Mouse (Mus musculus) naive thymus-derived CD4-positive, alpha-beta T cell, adult 2 months (primary cell): Measurements from ENCODE around the gene Acot13.

ENCODE experiments used
- DNase-seq: peaks from one replicate; pipeline ENCODE4 v3.0.0-alpha.2; 2011; ENCODE audit warnings: low read depth

The Acot13 gene

GRCm38 (mm10) chr13:24830756-24831352, 486 bp downstream of the Acot13 start:
- peak; percentile 65 for DNase-seq

DNA sequence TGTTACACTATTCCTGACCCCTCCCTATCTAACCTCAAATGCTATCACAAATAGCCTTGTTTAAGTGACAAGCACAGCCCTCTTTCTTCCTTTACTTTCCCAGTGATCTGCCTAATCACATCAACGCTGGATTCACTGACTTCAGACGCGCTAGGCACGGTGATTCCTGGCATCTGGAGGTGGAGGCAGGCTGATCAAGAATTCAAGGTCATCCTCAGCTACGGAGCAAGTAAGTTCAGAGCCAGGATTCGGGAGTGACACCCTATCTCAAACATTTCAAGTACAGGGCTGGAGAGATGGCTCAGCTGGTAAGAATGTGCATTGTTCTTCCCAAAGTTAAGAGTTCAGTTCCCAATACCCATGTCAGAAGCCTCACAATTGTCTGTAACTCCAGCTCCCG, 5.2 kb downstream of the Acot13 start:
- DNase-seq = no peak

DNA sequence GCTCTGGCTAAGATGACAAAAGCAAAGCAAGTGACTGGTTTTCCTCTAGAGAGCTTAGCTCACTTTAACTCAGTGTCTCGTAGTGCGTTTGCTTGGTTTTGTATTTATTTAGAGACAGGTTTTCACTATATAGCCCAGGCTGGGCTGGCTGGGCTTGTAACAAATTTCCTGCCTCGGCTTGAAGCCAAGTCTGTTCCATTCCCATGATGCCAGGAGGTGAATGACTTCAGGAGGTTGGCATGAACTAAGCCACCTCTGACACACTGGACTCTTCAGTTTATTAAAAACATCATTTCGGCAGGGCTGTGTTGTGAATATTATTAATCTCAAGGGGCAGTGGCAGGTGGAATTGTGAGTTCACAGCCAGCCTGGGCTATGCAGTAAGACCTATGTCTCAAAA, 5.8 kb downstream of the Acot13 start:
- no peak for DNase-seq

DNA sequence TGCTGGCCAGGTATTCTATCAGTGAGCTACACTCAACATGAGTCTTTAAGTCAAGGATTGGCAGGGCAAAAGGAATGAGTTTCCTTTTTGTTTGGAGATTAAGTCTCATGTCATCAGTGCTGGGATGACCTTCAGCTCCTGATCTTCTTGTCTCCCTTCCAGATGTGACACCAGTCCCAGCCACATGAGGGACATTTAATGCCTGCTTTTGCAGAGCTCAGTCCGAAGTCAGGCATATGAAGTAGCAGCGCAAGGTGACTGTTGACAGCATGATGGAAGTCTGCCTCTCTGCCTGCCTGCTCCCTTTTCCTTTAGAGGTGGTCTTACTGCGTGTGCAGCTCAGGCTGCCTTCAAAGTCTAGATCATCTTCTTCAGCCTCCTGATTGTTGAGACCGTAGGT, 6.7 kb downstream of the Acot13 start:
- DNase-seq = no peak

DNA sequence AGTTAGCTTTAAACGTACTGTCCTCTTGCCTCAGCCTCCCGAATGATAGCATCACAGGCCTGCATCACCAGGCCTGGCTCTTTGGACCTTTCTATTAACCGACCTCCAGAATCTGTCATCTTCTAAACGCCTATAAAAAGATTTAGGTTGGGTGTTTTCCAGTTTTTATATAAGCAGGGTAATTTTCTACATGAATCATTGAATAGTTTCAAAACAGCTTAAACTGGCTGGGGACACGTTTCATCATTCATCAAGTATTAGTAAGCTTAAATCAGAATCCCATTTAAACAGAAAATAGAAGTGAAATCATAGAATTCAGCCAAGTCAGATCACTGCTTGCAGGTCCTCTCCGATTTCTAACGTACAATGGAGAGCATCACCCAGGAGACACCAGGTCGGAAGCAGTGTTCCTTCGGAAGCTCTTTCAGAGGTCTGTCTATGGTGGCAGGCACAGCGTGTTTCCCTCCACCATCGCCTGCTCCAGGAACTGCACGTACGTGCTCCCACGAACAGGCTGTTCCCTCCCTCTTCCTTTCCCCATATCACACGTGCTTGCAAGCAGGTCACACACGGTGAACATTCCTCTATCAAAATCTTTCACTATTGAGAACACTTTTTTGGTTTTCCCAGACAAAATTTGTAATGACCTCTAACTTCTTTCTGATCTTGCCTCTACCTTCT, 8.5 kb downstream of the Acot13 start:
- DNase-seq = no peak

DNA sequence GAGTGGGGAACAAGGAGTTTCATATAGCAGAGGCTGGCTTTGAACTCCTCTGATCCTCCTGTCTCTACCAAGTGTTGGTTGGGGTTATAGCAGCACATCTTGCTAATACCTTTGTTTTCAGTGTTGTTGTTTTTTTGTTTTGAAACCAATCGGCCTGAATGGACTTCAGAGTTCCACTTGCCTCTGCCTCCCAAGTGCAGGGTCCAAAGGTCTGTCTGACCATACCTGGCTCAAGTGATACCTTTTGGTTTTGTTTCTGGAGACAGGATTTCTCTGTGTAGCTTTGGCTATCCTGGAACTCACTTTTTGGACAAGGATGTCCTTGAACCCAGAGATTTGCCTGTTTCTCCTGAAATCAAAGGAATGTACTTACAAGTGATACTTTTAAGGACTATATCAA, 11.4 kb downstream of the Acot13 start:
- no peak for DNase-seq

GRCm38 (mm10) chr13:24816125-24817092, 14.9 kb downstream of the Acot13 start:
- no peak for DNase-seq

DNA sequence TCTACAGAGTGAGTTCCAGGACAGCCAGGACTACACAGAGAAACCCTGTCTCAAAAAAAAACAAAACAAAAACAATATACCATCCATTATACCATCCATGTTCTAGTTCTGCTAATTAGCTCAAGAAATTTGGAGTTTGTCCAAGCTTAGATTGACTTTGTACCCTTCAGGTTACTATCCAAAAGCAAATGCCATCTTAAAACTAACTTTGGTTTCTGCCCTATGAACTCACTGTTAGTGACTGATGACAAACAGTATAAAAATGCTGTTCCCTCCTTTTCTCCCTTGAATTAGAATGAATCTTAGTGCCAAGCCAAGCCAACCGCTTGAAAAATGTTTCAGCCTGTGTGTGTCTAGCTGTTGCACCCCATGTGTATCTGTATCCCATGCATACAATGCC, 16.7 kb downstream of the Acot13 start:
- no peak for DNase-seq

- DNase-seq = no peak
These were observed 18.8 kb downstream of the Acot13 start for GRCm38 (mm10) chr13:24812521-24812920.

- no peak for DNase-seq
These were observed 25.3 kb downstream of the Acot13 start for GRCm38 (mm10) chr13:24806079-24806478.

DNA sequence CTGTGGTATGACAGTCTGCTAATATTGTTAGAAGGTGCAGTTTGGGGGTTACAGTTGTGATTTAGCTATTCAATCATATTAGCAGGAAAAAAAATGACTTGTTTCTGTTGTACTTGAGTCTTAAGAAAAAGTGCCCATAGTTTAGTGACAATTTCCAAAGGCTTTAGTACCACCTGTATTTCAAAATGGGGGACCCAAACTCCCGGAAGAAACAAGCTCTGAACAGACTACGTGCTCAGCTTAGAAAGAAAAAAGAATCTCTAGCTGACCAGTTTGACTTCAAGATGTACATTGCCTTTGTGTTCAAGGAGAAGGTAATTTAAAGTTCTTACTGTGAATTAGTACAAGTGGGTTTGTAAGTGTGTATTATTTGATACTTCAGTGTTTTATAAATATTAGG, 28.1 kb downstream of the Acot13 start:
- DNase-seq = peak; percentile 34

- DNase-seq = peak; percentile 51
These were observed 29.1 kb downstream of the Acot13 start for GRCm38 (mm10) chr13:24802131-24802691.

- no peak for DNase-seq
These were observed 29.9 kb downstream of the Acot13 start, which contains the start of gene BC005537 for GRCm38 (mm10) chr13:24801308-24801921. BC005537 (plus strand) TSS chr13:24801657.

- peak; percentile 98 for DNase-seq
These were observed 30.5 kb downstream of the Acot13 start for GRCm38 (mm10) chr13:24800674-24801307.

- peak; percentile 63 for DNase-seq
These were observed 31.2 kb downstream of the Acot13 start for GRCm38 (mm10) chr13:24799925-24800673.

DNA sequence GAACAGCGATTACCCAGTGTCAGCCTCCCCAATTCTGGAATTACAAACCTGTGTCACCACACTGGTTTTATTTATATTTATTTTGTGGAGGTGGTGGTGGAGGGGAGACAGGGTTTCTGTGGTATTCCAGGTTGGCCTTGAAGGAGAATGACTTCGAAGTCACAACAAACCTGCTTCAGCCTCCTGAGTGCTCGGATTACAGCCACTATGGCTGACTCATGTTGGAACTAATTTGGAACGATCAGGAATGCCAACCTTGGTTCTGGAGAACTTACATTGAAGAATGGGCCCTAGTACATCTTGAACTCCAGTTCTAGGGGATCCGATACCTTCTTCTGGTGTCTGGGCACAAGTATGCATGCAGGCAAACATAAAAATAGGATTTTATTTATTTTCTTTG, 32.0 kb downstream of the Acot13 start:
- no peak for DNase-seq

DNA sequence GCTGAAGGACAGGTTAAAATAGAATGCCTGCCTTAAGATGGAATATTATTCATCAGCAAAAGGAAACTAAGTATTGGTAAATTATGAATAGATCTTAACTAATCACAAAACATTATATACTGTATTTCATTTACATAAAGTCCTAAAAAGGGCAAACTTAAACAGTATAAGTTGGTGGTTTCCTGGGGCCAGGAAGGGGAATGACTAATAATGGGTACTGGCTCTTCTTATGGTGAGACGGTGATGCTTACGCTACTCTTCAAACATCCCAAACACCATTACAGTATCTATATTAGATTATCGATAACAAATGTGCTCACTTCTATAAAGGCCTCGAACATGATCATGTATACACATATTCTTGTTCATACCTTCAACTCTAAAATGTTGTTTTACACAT, 32.7 kb downstream of the Acot13 start:
- DNase-seq = no peak

- no peak for DNase-seq
These were observed 38.8 kb downstream of the Acot13 start for GRCm38 (mm10) chr13:24792411-24793045.

GRCm38 (mm10) chr13:24791349-24791748, 40.0 kb downstream of the Acot13 start:
- no peak for DNase-seq

GRCm38 (mm10) chr13:24787477-24787876, 43.9 kb downstream of the Acot13 start:
- DNase-seq = no peak
